Comparison of ENCODE assay signal across 8 mouse cellular contexts in genomic region chr1:159396515-159396914, GRCm38 (mm10).
DNase-seq lines count a peak whose midpoint lies in the region; ATAC-seq and TF ChIP-seq lines count a peak whose summit lies in the region.

No protein-coding gene starts in this region.

- TF ChIP-seq CTCF in bone marrow, adult 2 months (IDR thresholded peaks at IDR 0.05; ENCODE audit: control insufficient read depth, insufficient read depth, low read length) = peak; percentile 44; the same call in 1 of the 2 replicates
- TF ChIP-seq CTCF in small intestine, adult 2 months (IDR thresholded peaks at IDR 0.05; ENCODE audit: extremely low read depth, insufficient read length, insufficient replicate concordance, low read depth, low read length) = peak; percentile 78; the same call in 1 of the 2 replicates

- 0 out of 2 replicates have a peak, but pooled peaks cover 6% of the 10 kb centered on the region for H3K27me3 ChIP-seq in embryonic facial prominence, embryonic 12.5 days
- H3K27me3 ChIP-seq in small intestine, adult 2 months (ENCODE audit: control insufficient read depth, insufficient read depth, low read length) = no peaks in the 10 kb centered on the region

- no peaks in the 10 kb centered on the region for H3K36me3 ChIP-seq in embryonic facial prominence, embryonic 12.5 days
- H3K36me3 ChIP-seq in small intestine, adult 2 months (ENCODE audit: control insufficient read depth, insufficient read depth, low read length) = no peaks in the 10 kb centered on the region

- peak; percentile 91 for DNase-seq in heart, adult 11 months
- DNase-seq in heart, postnatal 25 days (ENCODE audit: low spot score) = no peak
- peak; percentile 46 to 65 for DNase-seq in heart, postnatal 14 days
- peak; percentile 34 to 72 for DNase-seq in layer of hippocampus, postnatal 25 days (ENCODE audit: extremely low spot score in 1 of 2, low spot score in 1 of 2)

- peak overlapping the region; percentile 44 for H3K4me2 ChIP-seq in embryonic facial prominence, embryonic 12.5 days (replicated peaks)

- 9% methylated on average over 9 of the region's 9 CpGs for WGBS in bone marrow, adult 2 months
- 10% methylated on average over 9 of the region's 9 CpGs for WGBS in embryonic facial prominence, embryonic 12.5 days
- 8% methylated on average over 9 of the region's 9 CpGs for WGBS in small intestine, adult 2 months

- H3K4me3 ChIP-seq in bone marrow, adult 2 months (replicated peaks; ENCODE audit: control insufficient read depth, low read depth, low read length) = no peak overlapping the region
- H3K4me3 ChIP-seq in embryonic facial prominence, embryonic 12.5 days = no peak overlapping the region
- H3K4me3 ChIP-seq in small intestine, adult 2 months (ENCODE audit: low read depth, low read length) = 0 out of 2 replicates have a peak overlapping the region, but pooled peaks have one; percentile 18

- no peak for ATAC-seq in embryonic facial prominence, embryonic 12.5 days (ENCODE audit: insufficient number of reproducible peaks, insufficient read depth, low FRiP score, low TSS enrichment)
- ATAC-seq in megakaryocyte progenitor cell, adult 5-6 weeks (replicated peaks; ENCODE audit: poor library complexity) = peak; percentile 81

- H3K4me1 ChIP-seq in bone marrow, adult 2 months (ENCODE audit: control insufficient read depth, insufficient read depth, low read length) = no peaks in the 10 kb centered on the region
- peaks cover 10% of the 10 kb centered on the region for H3K4me1 ChIP-seq in embryonic facial prominence, embryonic 12.5 days
- peaks cover 2% of the 10 kb centered on the region; the same call in 1 of the 2 replicates for H3K4me1 ChIP-seq in small intestine, adult 2 months (ENCODE audit: control insufficient read depth, insufficient read depth, insufficient read length, low read length)

- intact Hi-C loops in heart, postnatal 25 days (cut with DNase I) = loop anchor here (2.0 to 10.0 kb wide), 4 partner anchors 126 to 788 kb away; partner anchors contain the start of gene Tnr
- intact Hi-C loops in heart, postnatal 14 days (cut with DNase I) = loop anchor here (2.0 to 10.0 kb wide), 5 partner anchors 126 to 788 kb away; partner anchors contain the start of gene Tnr

- H3K9ac ChIP-seq in embryonic facial prominence, embryonic 12.5 days = no peak overlapping the region

- TF ChIP-seq POLR2A in bone marrow, adult 2 months (IDR thresholded peaks at IDR 0.05; ENCODE audit: borderline replicate concordance, control insufficient read depth, low read depth, low read length) = no peak
- no peak for TF ChIP-seq POLR2A in small intestine, adult 2 months (IDR thresholded peaks at IDR 0.05; ENCODE audit: low read depth, low read length)

- H3K9me3 ChIP-seq in embryonic facial prominence, embryonic 12.5 days = no peaks in the 10 kb centered on the region

- no peak overlapping the region for H3K27ac ChIP-seq in bone marrow, adult 2 months (ENCODE audit: control insufficient read depth, insufficient read depth, low read depth, low read length, poor library complexity)
- H3K27ac ChIP-seq in embryonic facial prominence, embryonic 12.5 days = no peak overlapping the region
- no peak overlapping the region for H3K27ac ChIP-seq in small intestine, adult 2 months (ENCODE audit: insufficient read depth, low read depth, low read length)
